Mouse (Mus musculus): ENCODE data around the gene Trpc4ap. TPM values are rescaled to one million over a fixed set of nuclear protein-coding genes. Genes with fewer than 3 reads are reported as not detected.

The Trpc4ap gene
- 90.8 and 99.6 TPM in 2 replicates for polyA plus RNA-seq (2012)

DNA sequence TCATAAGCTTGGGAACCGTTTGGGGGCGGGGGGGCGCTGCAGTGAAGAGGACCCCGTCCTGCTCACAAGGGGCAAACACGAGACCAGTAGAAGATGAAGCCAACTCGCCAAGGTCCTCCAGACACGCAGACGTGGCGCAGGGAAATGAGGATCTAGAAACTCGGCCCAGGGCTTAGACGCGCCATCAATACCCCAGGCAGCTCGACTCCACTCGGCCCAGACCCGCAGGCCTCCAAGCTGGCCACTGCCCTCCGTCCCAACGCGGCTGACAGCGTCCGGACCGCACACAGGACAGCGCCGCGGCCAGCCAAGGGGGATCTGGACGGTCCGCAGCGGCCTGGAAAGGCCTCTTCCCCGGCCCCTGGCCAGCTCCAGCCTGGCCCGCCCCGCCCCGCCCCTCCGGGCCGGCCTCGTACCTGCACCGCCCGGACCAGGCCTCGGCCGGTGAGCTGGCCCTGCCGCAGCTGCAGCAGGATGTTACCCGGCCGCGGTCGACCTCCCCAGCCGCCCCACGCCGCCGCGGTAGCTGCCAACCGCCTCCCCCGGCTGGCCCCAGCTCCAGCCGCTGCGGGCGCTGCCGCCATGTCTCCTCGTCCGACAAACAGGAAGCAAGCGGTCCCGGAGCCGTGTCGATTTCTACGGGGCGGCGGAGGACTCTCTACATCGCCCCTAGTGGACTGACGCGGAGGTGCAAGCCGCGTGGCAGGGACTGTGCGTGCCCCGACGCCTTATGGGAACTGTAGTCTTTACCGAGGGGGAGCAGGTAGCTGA lies at the start of gene Trpc4ap:
TSS of gene Trpc4ap (minus strand) at position 662 of the 771 bp plus-strand sequence.

DNA sequence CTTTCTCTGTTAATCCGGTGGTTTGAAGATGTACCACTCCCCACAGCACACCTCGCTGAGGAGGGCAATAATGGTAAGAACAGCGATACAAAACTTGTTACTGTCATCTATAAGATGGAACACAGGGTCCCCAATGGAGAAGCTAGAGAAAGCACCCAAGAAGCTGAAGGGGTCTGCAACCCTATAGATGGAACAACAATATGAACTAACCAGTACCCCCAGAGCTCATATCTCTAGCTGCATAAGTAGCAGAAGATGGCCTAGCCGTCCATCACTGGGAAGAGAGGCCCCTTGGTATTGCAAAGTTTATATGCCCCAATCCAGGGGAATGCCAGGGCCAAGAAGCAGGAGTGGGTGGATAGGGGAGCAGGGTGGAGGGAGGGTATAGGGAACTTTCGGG lies 43.6 kb upstream of the Trpc4ap start, which contains the start of gene Gm17581:
TSS of gene Gm17581 (minus strand) at position 101 of the 400 bp plus-strand sequence.

DNA sequence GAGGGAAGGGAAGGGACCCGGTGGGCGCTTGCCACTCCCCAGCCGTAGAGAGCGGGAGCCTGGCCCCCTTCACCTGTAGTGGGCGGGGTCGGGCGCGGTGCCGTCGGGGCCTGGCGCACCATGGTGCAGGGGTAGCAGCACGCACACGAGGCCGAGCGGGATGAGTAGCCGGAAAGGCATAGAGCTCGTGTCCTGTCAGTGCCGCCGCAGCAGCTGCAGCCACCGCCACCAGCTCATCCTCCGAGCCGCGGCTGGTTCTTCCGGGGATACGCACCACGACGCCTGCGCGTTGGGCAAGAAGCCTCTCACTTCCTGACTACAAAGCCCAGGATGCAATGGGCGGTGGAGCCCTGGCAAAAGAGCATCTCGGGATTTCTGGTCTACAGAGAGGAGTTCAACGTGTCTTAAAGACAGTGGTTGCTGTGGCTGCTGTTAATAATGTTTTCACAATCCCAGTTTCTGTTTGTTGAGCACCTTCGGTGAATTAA lies 37.0 kb upstream of the Trpc4ap start, which contains the start of gene Edem2:
TSS of gene Edem2 (minus strand) at position 318 of the 488 bp plus-strand sequence.

DNA sequence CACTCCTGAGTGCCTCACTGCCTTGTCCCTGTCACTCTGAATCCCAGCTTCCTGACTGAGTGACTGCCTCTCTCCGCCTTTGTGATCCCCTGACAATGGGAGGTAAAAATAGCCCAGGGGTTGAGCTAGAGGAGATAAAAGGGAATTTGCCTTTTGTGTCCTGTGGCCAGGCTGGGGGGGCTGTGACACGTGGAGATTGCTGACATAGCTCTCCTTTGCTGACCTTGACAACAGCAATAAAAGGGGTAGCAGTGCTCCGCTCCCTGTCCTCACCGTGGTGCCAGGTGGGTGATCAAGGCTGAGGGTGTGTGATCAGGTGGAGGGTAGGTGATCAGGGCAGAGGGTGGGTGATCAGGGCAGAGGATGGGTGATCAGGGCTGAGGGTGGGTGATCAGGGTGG lies 81.2 kb downstream of the Trpc4ap start, which contains the start of gene Myh7b:
TSS of gene Myh7b (plus strand) at position 235 of the 400 bp plus-strand sequence.

DNA sequence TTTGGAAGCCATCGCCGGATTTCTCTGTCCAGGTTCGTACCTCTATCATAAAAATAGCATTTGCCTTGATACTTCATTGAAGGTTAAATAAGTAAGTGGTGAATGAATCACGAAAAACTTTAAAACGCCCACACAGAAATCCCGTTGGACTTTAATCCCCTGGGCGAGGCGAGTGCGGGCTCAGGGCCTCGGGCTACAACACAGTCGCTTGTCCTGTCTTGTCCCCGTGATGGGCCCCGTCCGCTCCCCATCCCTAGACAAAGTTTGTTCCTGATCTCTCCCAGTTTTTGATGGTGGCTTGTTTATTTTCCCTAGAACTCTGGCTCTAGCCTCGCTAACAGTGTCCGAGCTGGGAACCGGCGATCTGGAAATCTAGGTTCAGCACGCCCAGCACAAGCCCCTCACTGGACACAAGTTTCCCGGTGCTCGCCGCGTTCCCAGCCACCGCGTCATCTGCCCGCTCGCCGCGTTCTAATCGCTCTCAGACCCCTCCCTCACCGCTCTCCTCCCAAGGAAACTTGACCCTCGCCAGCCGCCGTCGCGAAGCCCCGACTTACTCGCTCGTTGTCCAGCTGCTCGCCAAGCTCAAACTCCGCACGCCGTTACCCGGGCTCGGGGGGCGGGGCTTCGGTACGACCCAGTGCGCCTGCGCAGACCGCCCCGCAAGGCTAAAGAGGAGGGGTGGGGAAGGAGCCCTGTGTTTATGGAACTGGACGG lies 99.9 kb downstream of the Trpc4ap start, which contains the start of gene Gss:
TSS of gene Gss (minus strand) at position 674 of the 717 bp plus-strand sequence.

Other genes starting within 250 kb of the Trpc4ap start
- 55.4 and 75.3 TPM in 2 replicates for gene Ncoa6, start 218.5 kb downstream of the Trpc4ap start, polyA plus RNA-seq (2012)
- gene Acss2, start 174.4 kb downstream of the Trpc4ap start, polyA plus RNA-seq (2012): 7.5 and 10.4 TPM in 2 replicates
- 0.38 and 0.43 TPM in 2 replicates for gene Ggt7, start 174.1 kb downstream of the Trpc4ap start, polyA plus RNA-seq (2012)
- 16.0 and 16.6 TPM in 2 replicates for gene Gss, start 99.6 kb downstream of the Trpc4ap start, polyA plus RNA-seq (2012)
- gene Myh7b, start 81.2 kb downstream of the Trpc4ap start, polyA plus RNA-seq (2012): 0.11 and 0.34 TPM in 2 replicates
- 103 and 158 TPM in 2 replicates for gene Edem2, start 37.1 kb upstream of the Trpc4ap start, polyA plus RNA-seq (2012)
- not detected in 2 replicates for gene Gm17581, start 43.5 kb upstream of the Trpc4ap start, polyA plus RNA-seq (2012)
- gene Procr, start 58.7 kb upstream of the Trpc4ap start, polyA plus RNA-seq (2012): 2.4 and 2.9 TPM in 2 replicates
- gene Mmp24, start 83.0 kb upstream of the Trpc4ap start, polyA plus RNA-seq (2012): 0.02 TPM in 1 of 2 replicates, not detected in the other
- gene BC029722, start 127.0 kb upstream of the Trpc4ap start, polyA plus RNA-seq (2012): 29.8 and 30.1 TPM in 2 replicates
- gene Eif6, start 134.5 kb upstream of the Trpc4ap start, polyA plus RNA-seq (2012): 253 and 257 TPM in 2 replicates
- gene Fam83c, start 142.5 kb upstream of the Trpc4ap start, polyA plus RNA-seq (2012): 0.05 TPM in 1 of 2 replicates, not detected in the other
- gene Uqcc1, start 237.9 kb upstream of the Trpc4ap start, polyA plus RNA-seq (2012): 6.4 and 7.2 TPM in 2 replicates
- not detected in 2 replicates for gene Gm15557, start 248.3 kb upstream of the Trpc4ap start, polyA plus RNA-seq (2012)

Data from megakaryocyte-erythroid progenitor cell, adult 5 weeks (primary cell).